Mouse (Mus musculus) left cerebral cortex, adult 8-10 months (tissue): ENCODE results near the gene Nup214. TPM values are rescaled to one million over a fixed set of nuclear protein-coding genes. Genes with fewer than 3 reads are reported as not detected.

Source experiments
- DNase-seq, 2 experiments: peaks; one replicate each; pipeline ENCODE4 v3.0.0; 2022; ENCODE audit warnings: low spot score in 2 of 2
- total RNA-seq, 4 experiments: library from RNA; stranded (reverse); gene quantifications; 2 replicates each; pipeline ENCODE4 v1.2.4; 2022

Gene Nup214
- total RNA-seq, 4 experiments from 2014 or later, result 50.5 to 74.7 (median 65.5) TPM

DNA sequence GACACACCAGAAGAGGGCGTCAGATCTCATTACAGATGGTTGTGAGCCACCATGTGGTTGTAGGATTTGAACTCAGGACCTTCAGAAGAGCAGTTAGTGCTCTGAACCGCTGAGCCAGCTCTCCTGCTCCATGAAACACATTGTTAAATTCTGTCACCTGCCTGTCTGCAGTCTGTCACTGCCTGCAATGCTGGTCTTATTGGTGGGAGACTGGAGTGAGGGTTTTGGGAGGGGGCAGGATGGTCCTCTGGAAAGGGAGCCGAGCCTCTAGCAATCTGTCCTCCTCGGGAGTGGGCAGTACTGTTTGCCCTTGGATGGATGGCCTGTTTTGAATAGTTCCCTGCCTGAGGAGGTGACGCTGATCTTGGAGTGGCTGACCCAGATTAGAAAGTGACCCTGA, 69.6 kb downstream of the Nup214 start:
- DNase-seq, result no peak

DNA sequence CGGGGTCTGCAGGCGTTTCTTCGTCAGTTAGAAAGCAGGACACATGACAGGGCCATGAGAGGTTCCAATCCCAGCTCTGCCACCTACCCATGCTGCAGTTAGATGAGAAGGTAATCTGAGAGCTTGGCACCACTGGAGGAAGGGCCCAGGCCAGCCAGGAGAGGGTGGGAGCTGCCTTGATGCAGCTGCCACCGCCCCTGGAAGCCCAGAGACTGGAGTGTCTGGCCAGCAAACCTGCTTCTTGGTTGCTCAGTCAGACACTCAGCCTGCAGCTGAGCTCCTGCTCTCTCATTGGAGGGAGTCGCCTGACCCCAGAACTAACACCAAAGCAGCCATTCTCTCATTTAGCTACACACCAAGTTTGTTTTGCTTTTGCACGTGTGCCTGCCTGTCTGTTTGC, 71.1 kb downstream of the Nup214 start:
- no peak for DNase-seq

DNA sequence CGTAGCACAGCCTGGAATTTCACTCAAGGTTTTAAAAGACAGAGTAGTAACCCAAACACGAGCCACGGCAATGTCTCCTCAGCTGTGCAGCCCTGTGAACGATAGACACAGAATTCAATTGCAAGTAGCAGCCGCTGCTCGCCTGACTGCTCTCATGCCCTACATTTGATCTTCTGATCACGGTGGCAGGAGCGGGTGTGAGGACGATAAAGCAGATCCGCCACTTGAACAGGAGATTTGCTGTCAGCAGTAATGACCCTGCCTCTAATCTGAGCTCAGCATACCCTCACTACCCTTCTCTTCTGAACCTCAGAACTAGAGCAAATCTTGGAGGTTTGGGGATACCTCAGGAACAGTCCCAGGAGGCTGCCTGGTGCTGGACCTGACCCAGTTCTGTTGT, 71.8 kb downstream of the Nup214 start:
- no peak for DNase-seq

DNA sequence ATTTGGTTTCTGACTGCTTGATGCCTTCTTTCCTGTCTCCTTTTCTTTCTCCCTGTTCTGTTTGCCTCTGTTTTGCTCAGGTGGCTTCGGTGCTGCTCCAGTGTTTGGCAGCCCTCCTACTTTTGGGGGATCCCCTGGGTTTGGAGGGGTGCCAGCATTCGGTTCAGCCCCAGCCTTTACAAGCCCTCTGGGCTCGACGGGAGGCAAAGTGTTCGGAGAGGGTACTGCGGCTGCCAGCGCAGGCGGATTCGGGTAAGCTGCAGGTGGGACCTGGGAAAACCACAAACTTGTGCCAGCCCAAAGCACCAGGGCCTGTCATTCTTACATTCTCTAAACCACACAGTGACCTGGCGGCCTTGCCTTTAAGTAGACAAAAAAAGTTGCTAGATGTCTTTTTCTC, 73.1 kb downstream of the Nup214 start:
- DNase-seq, result no peak

DNA sequence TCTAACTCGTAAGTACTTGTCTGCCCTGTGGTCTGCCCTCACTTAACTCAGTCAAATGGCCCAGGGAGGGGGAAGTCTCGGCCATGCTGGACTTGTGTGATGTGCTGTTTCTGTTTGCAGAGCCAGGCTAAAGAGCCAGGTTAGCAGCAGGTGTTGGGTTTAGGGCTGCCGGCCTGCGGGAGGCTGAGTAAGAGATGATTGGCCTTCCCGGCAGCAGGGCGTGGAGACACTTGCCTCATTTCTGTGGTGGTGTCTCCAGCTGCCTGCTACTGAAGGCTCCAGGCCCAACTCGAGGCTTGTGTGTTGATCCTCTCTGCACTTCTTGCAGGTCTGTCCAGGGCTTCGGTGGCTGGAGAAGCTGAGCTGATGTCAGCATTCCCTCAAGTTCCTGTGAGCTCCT, 77.6 kb downstream of the Nup214 start:
- no peak for DNase-seq

DNA sequence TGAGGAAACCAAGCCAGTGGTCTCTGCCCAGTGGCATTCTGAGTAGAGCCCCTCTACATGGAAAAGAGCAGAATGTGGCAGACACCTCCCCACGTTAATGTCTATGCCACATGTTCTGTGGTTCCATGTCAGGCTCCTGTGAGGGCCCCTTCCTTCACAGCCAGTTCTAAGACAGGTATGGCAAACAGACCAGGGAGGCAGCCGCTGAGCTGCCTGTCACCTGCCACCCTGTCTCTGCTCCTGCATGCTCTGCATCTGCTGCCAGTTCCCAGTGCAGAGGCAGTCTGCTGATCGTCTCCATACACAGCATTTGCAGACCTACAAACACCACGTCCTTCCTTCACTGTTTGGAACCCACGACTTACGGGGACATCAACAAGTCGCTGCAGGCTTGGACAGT, 78.2 kb downstream of the Nup214 start:
- no peak for DNase-seq

DNA sequence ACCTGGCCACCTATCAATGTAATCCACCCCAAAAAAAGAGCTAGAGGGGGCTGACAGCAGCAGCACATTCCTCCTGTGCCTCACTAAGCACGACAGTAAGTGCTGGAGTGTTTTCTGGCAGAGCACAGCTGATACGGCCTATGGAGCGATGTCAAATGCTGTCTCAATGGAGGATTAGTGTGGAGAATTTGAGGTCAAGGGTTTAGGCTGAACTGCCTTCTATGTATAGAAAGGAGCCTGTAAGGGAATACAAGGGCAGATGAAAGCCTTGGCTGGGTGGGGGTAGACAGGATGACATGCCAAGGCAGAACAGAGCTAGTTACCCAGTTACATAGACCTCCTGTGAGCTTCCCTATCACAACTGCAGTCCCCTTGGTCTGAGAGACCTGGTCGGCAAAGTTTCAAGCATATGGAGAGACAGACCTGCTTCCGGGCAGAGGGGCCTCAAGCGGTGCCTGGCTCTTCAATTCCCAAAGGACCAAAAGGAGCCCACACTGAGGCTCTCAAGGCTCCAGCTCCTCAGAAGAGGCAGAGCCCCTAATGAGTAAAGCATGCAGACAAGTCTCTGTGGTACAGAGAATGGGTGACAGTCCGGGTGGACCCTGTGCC, 81.2 kb downstream of the Nup214 start:
- no peak for DNase-seq

DNA sequence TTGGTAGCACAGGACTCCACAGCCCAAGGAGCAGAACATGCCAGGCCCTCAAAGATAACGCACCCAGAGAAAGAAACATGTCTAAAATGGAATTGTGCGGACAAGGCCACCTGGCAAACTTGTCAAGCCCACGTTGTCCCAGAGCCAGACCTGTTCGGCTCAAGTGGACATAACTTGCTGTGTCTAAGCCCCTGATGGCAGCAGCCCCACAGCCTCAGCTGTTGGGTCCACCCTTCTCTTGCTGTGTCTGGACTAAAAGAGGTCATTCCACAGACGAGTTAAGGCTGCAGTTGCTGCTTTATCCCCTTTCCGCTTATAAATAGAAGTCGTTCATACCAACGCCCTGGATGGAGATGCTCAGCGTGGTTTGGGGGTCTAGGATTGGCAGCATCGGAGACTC, 82.3 kb downstream of the Nup214 start:
- DNase-seq, result no peak

DNA sequence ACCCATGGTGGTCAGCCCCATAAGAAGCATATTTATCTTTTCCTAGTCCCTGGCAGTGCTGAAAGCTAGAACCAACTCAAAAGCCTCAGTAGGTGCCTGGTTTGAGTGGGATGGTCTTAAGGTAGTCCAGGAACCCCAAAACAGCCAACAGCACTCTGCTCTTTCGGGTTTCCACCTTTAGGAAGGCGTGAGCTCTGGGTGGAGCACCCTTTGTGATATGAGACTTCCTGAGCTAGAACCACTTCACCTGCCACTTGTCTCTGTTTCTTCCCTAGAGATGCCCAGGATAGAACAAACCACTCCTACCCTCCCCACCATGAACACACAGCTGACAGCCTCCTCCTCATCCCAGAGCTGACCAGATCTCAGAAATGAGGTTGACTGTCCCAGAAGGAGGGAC, 83.1 kb downstream of the Nup214 start:
- DNase-seq, result no peak

DNA sequence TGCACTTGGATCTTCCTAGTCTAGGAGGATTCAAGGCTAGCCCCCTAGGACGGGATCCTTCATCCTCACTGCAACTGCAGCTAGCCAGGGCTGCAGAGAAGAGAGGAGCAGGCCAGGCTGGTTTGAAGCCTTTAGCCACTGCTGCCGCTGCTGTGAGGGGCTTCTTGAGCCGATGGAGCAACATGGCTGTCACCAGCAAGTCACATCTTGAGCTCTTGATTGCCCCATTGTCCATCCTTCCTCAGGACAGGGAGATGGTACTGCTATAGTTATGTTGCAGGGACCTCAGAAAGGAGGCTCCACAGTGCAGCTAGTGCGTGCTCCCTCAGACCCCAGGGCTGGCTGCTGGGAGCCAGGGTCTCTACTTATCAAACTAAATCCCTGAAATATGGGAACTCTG, 83.6 kb downstream of the Nup214 start:
- no peak for DNase-seq

DNA sequence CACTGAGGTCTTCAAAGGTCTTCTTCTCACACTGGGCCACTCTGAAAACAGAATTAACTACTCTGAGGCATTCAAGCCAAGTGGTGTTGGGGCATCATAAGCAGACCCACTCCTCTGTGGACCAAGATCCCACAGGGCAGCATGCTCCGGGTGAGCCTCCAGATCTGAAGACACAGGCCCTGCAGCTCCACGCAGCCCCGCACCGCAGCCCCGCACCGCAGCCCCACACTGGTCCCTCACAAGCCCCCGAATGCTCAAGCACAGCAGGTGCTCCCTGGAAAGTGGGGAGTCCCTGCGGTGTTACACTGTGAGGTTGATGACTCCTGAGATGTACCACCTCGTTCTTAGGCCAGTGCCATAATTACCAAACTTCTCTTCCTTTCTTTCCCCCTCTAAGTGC, 84.0 kb downstream of the Nup214 start:
- no peak for DNase-seq

DNA sequence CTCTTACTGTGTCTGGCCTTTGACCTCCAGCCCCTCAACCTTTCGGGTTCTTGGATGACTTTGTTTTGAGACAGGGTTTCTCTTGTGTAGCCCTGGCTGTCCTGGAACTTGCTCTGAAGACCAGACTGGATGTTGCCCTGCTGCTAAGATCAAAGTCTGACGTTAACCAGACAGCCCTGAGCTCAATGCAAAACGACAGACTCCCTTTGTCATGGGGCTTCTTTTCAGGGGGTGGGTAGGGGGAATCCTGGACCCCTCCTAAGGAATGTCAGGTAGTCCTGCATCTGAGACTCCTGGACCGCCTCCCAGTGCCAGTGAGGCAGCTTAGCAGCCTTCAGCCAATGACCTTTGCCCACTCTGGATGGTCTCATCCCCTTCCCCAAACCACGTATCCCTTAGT, 84.5 kb downstream of the Nup214 start:
- no peak for DNase-seq

DNA sequence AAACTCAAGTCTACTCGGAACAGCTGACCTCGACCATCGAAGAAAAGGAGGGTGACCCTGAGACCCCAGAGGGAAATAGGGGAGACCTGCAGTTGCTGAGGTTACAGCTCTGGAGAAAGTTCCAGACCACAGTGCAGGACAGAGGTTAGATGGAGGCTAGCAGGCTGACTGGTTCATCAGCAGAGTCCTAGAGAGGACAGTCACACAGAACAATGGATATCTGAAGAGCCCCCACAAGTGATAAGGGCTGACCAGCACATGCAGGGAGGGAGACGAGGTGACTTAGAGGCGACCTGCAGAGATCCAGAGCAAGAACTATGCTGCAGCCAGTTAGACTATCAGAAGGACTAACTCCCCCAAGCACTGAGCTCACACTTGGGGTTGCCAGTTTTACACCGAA, 85.4 kb downstream of the Nup214 start:
- DNase-seq, result no peak

DNA sequence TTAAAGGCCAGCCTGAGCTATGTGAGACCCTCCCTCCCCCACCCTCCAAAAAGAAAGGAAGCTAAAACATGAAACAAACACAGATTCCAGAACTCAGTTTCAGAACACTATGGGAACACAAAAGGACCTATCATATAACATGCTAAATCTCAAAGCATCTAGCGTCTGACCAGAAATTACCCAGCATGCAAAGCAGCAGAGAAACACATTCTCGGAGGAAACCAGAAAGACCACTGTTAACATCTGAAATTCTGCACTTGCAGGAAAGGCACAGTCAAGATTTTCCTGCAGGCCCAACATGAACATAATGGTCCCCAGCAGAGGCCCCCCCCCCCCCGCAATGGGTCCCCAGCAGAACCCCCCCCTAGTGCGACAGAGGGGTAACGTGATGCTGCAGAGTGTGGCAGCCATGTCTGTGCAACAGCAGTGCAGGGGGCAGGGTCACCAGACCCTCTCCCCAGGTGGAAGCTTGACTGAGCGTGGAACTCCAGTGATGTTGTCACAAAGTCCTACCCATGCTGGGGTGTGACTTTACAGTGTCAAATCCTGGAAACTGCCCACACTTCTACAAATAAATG, 86.1 kb downstream of the Nup214 start:
- DNase-seq, result no peak

DNA sequence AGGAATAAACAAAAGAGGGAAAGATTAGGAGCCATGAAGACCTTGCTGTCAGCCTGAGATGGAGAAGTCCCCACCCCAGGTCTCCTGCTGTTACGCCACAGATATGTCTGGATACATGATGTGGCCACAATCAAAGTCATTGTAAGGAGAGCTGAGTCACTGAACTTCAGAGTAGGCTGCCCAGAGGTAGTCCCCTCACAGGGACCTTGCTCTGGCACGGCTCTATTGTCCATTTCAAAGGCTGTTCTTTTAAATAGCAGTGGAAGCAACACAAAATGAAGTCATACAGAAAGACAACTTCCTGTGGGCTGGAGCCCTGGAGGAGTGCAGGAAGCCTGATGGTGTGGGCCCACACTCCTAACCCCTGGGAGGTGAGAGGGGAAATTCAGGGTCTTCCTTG, 87.0 kb downstream of the Nup214 start:
- DNase-seq, result no peak

DNA sequence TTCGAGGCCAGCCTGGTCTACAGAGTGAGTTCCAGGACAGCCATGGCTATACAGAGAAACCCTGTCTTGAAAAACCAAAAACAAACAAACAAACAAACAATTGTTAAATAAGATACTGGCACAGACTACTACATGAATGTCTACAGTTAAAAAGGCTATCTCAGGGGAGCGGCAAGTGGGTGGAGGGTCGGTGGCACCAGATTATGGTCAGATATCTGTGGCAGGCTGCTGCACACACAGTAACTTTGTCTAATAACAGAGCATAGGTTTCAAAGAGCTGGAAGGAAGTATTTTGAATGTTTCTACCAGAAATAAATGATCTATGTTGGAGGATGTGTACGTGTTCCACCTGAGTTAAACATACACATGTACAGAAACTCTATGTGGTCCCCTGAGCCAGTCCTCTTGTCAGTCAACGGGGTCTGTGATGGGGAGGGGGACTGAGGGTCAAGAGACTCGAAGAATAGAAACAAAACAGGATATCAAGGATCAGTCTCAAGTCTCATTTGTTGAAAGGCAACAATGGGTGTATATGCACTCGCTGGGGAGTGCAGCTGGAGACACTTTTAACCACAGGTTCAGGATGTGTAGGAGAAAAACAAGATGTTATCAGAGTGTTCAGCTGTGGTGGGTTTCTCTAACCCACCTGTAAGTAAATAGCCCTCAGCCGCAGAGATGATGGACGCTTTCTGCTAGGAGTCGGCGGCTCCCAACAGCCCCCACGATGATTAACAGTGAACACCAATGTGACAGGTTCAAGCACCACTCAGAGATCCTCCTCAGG, 87.7 kb downstream of the Nup214 start:
- no peak for DNase-seq

DNA sequence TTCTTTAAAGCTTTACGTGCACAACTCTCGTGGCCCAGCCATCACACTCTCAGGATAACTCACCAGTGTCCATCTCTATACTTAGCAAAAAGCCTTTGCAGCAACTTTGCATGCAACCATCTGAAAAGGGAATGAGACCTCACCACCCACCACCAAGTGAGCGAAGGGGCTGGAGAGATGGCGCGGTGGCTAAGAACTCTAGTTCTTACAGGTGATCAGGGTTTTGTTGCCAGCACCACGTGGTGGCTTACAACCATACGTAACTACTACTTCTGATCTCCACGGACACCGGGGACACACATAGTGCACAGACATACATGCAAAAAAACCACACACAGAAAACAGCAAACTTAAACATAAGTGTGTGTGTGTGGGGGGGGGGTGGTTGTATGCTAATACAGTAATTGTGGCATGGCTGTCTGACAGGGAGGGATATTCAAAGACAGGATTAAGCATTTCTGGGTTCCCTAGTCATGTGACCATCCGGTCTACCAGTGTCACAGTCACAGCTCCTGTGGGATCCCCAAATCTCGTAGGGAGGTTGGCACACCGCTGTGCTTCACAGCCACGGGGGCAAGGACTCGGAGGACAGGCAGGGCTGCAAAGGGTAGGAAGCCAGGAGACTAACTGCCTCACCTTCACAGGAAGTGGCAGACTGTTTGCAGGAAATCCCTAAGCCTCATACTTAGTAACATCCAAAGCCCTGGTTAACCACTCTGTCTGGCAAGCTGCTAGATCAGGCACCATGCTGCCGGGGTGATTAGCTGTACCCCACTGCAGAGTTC, 88.6 kb downstream of the Nup214 start:
- no peak for DNase-seq

DNA sequence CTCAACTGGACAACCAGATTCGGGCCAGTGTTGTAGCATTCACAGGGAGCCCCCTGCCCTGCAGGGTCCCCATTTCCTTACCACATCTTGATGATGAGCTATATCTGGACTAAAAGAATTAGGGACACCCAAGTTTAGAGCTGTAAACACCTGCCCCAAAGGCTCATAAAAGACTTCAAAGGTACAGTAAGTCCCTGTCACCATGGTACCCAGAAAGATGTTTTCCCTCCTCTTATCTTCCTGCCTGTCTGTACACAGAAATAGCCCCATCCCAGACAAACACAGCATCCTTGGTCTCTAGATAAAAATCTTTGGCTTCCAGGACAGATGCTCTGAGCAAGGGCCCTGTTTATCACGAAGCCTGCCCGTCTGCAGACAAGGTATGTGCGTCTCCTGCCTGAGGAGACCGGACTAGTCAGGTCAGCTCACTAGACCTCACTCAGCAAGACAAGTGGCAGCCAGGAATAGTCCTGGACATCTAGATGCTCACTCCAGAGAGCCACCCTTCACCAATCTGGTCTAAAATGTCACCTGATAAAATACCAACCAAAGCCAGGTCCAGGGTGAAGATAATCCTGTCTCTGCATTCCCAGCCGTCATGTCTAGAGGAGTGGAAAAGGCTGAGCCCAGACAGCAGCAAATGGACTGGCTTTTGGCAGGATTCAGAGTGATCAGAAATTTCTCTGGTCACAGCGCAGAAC, 89.4 kb downstream of the Nup214 start:
- DNase-seq, result no peak

DNA sequence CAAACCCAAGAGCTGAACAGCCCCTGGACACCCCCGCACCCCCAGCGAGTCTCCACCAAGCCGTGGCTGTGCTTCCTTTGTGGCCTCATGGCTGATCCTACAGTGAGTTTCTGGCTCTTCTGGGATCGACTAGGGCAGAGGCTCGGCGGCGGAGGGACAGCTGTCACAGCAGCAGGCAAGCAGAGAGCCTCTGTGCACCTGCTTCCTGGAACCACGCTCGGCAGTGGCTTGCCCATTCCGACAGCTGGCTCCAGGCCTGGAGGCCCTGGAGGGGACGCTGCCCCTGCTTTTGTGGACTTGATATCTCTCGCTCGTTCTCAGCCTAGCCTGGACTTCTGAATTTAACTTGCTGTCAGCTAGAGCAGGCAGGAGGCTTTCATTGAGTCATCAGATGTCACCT, 90.7 kb downstream of the Nup214 start:
- no peak for DNase-seq

DNA sequence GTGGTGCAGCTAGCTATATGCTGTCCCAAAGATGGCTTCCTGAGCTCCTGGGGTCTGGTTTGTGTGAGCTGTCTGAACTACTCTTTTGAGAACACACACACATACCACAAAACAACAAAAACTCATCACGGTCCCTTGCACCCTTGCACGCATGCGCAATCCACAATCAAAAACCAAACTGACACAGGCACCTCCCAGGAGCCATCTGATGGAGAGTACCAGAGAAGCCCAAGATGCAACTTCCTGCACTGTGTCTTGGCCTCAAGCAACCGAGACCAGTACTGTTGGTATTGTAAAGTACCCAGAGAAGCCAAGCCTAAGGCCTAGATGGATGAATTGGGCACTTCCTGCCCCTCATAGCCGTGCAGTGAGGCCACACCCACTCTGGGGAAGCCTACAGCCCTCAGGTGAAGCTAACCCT, 91.1 kb downstream of the Nup214 start:
- no peak for DNase-seq

DNA sequence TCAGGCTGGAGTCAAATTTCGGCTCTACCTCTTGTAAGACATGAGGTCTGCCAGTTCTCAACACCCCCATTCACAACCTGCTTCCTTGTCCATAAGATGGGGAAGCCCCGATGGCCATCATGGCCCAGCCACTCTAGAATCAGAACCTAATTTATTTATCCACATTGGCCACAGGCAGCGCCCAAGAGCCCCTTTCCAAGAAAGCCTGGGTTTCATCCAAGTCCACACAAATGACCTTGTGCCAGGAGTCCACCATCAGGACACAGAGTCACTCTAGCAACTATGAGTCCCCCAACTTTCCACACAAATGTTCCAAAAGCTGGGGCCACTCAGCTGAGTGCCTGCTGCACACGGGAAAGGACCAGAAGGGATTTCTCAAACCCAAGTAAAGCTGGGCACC, 91.8 kb downstream of the Nup214 start:
- no peak for DNase-seq
